Mouse (Mus musculus): Measurements from ENCODE around the gene Slc25a34. TPM values are rescaled to one million over a fixed set of nuclear protein-coding genes. Genes with fewer than 3 reads are reported as not detected.

Gene Slc25a34
- polyA plus RNA-seq, 1 experiment, result 2.9 TPM

GRCm38 (mm10) chr4:141599251-141600141 is 24.1 kb downstream of the Slc25a34 start:
- peaks cover 4% of the 10 kb centered on the region for H3K27me3 ChIP-seq (ENCODE audit: control insufficient read depth, insufficient read depth, low read length)
- peak overlapping the region; percentile 56 for H3K4me3 ChIP-seq (ENCODE audit: control insufficient read depth, low read depth, low read length)
- no peak for TF ChIP-seq POLR2A (IDR thresholded peaks at IDR 0.05; ENCODE audit: control insufficient read depth, low read depth, low read length)
- no peak for TF ChIP-seq CTCF (IDR thresholded peaks at IDR 0.05; ENCODE audit: control insufficient read depth, insufficient read depth, insufficient replicate concordance, low read depth, low read length)
- no peaks in the 10 kb centered on the region for H3K36me3 ChIP-seq (ENCODE audit: control insufficient read depth, insufficient read depth, low read length)
- H3K27ac ChIP-seq (ENCODE audit: control insufficient read depth, insufficient read depth, low read depth, low read length), result peak overlapping the region; percentile 10; the same call in 1 of the 2 replicates
- peaks cover 13% of the 10 kb centered on the region for H3K4me1 ChIP-seq (ENCODE audit: control insufficient read depth, insufficient read depth, low read length)

GRCm38 (mm10) chr4:141598894-141599250 is 24.7 kb downstream of the Slc25a34 start:
- peak overlapping the region; percentile 10 for H3K27ac ChIP-seq (ENCODE audit: control insufficient read depth, insufficient read depth, low read depth, low read length)
- H3K27me3 ChIP-seq (ENCODE audit: control insufficient read depth, insufficient read depth, low read length), result peaks cover 4% of the 10 kb centered on the region
- H3K4me3 ChIP-seq (ENCODE audit: control insufficient read depth, low read depth, low read length), result peak overlapping the region; percentile 23
- H3K4me1 ChIP-seq (ENCODE audit: control insufficient read depth, insufficient read depth, low read length), result peaks cover 10% of the 10 kb centered on the region
- H3K36me3 ChIP-seq (ENCODE audit: control insufficient read depth, insufficient read depth, low read length), result no peaks in the 10 kb centered on the region
- no peak for TF ChIP-seq POLR2A (IDR thresholded peaks at IDR 0.05; ENCODE audit: control insufficient read depth, low read depth, low read length)
- TF ChIP-seq CTCF (IDR thresholded peaks at IDR 0.05; ENCODE audit: control insufficient read depth, insufficient read depth, insufficient replicate concordance, low read depth, low read length), result no peak

- no peak overlapping the region; the same call in 1 of the 2 replicates for H3K4me3 ChIP-seq (ENCODE audit: control insufficient read depth, low read depth, low read length)
- no peaks in the 10 kb centered on the region for H3K36me3 ChIP-seq (ENCODE audit: control insufficient read depth, insufficient read depth, low read length)
- TF ChIP-seq POLR2A (IDR thresholded peaks at IDR 0.05; ENCODE audit: control insufficient read depth, low read depth, low read length) (no peak), CTCF (IDR thresholded peaks at IDR 0.05; ENCODE audit: control insufficient read depth, insufficient read depth, insufficient replicate concordance, low read depth, low read length) (no peak)
- H3K27me3 ChIP-seq (ENCODE audit: control insufficient read depth, insufficient read depth, low read length), result peaks cover 4% of the 10 kb centered on the region
- H3K4me1 ChIP-seq (ENCODE audit: control insufficient read depth, insufficient read depth, low read length), result peaks cover 10% of the 10 kb centered on the region
- peak overlapping the region; percentile 10; the same call in 1 of the 2 replicates for H3K27ac ChIP-seq (ENCODE audit: control insufficient read depth, insufficient read depth, low read depth, low read length)
These were observed 25.3 kb downstream of the Slc25a34 start for GRCm38 (mm10) chr4:141598199-141598893.

- Histone ChIP-seq H3K4me1 (ENCODE audit: control insufficient read depth, insufficient read depth, low read length) (peaks cover 10% of the 10 kb centered on the region), H3K4me3 (ENCODE audit: control insufficient read depth, low read depth, low read length) (no peak overlapping the region), H3K27ac (ENCODE audit: control insufficient read depth, insufficient read depth, low read depth, low read length) (no peak overlapping the region), H3K36me3 (ENCODE audit: control insufficient read depth, insufficient read depth, low read length) (no peaks in the 10 kb centered on the region), H3K27me3 (ENCODE audit: control insufficient read depth, insufficient read depth, low read length) (peaks cover 4% of the 10 kb centered on the region)
- no peak for TF ChIP-seq POLR2A (IDR thresholded peaks at IDR 0.05; ENCODE audit: control insufficient read depth, low read depth, low read length)
- TF ChIP-seq CTCF (IDR thresholded peaks at IDR 0.05; ENCODE audit: control insufficient read depth, insufficient read depth, insufficient replicate concordance, low read depth, low read length), result no peak
These were observed 26.8 kb downstream of the Slc25a34 start for GRCm38 (mm10) chr4:141596700-141597328.

GRCm38 (mm10) chr4:141595605-141596268 is 27.9 kb downstream of the Slc25a34 start:
- H3K27me3 ChIP-seq (ENCODE audit: control insufficient read depth, insufficient read depth, low read length), result peaks cover 4% of the 10 kb centered on the region
- no peaks in the 10 kb centered on the region for H3K36me3 ChIP-seq (ENCODE audit: control insufficient read depth, insufficient read depth, low read length)
- TF ChIP-seq POLR2A (IDR thresholded peaks at IDR 0.05; ENCODE audit: control insufficient read depth, low read depth, low read length) (no peak), CTCF (IDR thresholded peaks at IDR 0.05; ENCODE audit: control insufficient read depth, insufficient read depth, insufficient replicate concordance, low read depth, low read length) (no peak)
- no peak overlapping the region for H3K4me3 ChIP-seq (ENCODE audit: control insufficient read depth, low read depth, low read length)
- H3K27ac ChIP-seq (ENCODE audit: control insufficient read depth, insufficient read depth, low read depth, low read length), result no peak overlapping the region
- peaks cover 10% of the 10 kb centered on the region for H3K4me1 ChIP-seq (ENCODE audit: control insufficient read depth, insufficient read depth, low read length)

GRCm38 (mm10) chr4:141595138-141595537 is 28.5 kb downstream of the Slc25a34 start:
- no peak for TF ChIP-seq POLR2A (IDR thresholded peaks at IDR 0.05; ENCODE audit: control insufficient read depth, low read depth, low read length)
- TF ChIP-seq CTCF (IDR thresholded peaks at IDR 0.05; ENCODE audit: control insufficient read depth, insufficient read depth, insufficient replicate concordance, low read depth, low read length), result no peak
- Histone ChIP-seq H3K27ac (ENCODE audit: control insufficient read depth, insufficient read depth, low read depth, low read length) (no peak overlapping the region), H3K36me3 (ENCODE audit: control insufficient read depth, insufficient read depth, low read length) (no peaks in the 10 kb centered on the region), H3K4me1 (ENCODE audit: control insufficient read depth, insufficient read depth, low read length) (peaks cover 10% of the 10 kb centered on the region), H3K27me3 (ENCODE audit: control insufficient read depth, insufficient read depth, low read length) (peaks cover 4% of the 10 kb centered on the region), H3K4me3 (ENCODE audit: control insufficient read depth, low read depth, low read length) (no peak overlapping the region)
